Mouse (Mus musculus) stomach, embryonic 16.5 days (tissue): ENCODE data around the gene Asb8. TPM values are rescaled to one million over a fixed set of nuclear protein-coding genes. Genes with fewer than 3 reads are reported as not detected.

ENCODE experiments used
- ATAC-seq: fragments of 200-750 bp; cut with Nextera tagmentation; 2 replicates; pipeline ENCODE4 v1.8.0; 2017; ENCODE audit warnings: moderate number of reproducible peaks, moderate TSS enrichment; ENCODE audit not compliant: insufficient read depth, low FRiP score
- H3K27ac ChIP-seq: fragments of 300-500 bp; sonication (generic); 2 replicates; pipeline ENCODE4 v1.5.1; 2014; ENCODE audit warnings: low read length
- H3K27me3 ChIP-seq: fragments of 300-500 bp; sonication (generic); 2 replicates; pipeline ENCODE4 v1.6.1; 2014; ENCODE audit warnings: low read length, control low read depth, mixed read lengths; ENCODE audit not compliant: control insufficient read depth, insufficient read depth
- H3K36me3 ChIP-seq: fragments of 300-500 bp; sonication (generic); 2 replicates; pipeline ENCODE4 v1.6.1; 2014; ENCODE audit warnings: low read length; ENCODE audit not compliant: control insufficient read depth, insufficient read depth
- H3K4me1 ChIP-seq: fragments of 300-500 bp; sonication (generic); 2 replicates; pipeline ENCODE4 v1.6.1; 2014; ENCODE audit warnings: low read length, control low read depth, mixed read lengths; ENCODE audit not compliant: control insufficient read depth, insufficient read depth
- H3K4me2 ChIP-seq: fragments of 300-500 bp; sonication (generic); 2 replicates; pipeline ENCODE4 v1.6.1; 2014; ENCODE audit warnings: low read depth, low read length, mixed read lengths
- H3K4me3 ChIP-seq: fragments of 300-500 bp; sonication (generic); replicated peaks from 2 replicates; pipeline ENCODE4 v1.5.1; 2014; ENCODE audit warnings: mild to moderate bottlenecking, low read length
- H3K9ac ChIP-seq: fragments of 300-500 bp; sonication (generic); 2 replicates; pipeline ENCODE4 v1.6.1; 2014; ENCODE audit warnings: low read length
- H3K9me3 ChIP-seq: fragments of 300-500 bp; sonication (generic); replicated peaks from 2 replicates; pipeline ENCODE4 v1.6.1; 2016; ENCODE audit warnings: low read length, control low read depth; ENCODE audit not compliant: control insufficient read depth
- WGBS: fragments of 180-500 bp; shearing (Covaris S2); extraction: QIAGEN DNeasy Blood & Tissue Kit; methylation state at CpG from one replicate; pipeline ENCODE4 v1.1.7; 2014; 5-methylcytosine and 5-hydroxymethylcytosine counted together
- polyA plus RNA-seq: library from polyadenylated mRNA; unstranded; fragments of >200 nt; fragmentation: Nextera tagmentation; extraction: Ambion mirVana; gene quantifications from 2 replicates; pipeline ENCODE4 v1.2.1, GENCODE M21; 2015

The Asb8 gene
- polyA plus RNA-seq, 1 experiment from 2014 or later, result 46.4 TPM

- Histone ChIP-seq H3K4me2 (no peak overlapping the region), H3K36me3 (peaks cover 7% of the 10 kb centered on the region; the same call in 1 of the 2 replicates), H3K27me3 (no peaks in the 10 kb centered on the region), H3K9me3 (no peaks in the 10 kb centered on the region), H3K4me3 (no peak overlapping the region), H3K27ac (no peak overlapping the region), H3K4me1 (no peaks in the 10 kb centered on the region), H3K9ac (no peak overlapping the region)
- 91% methylated on average over 4 of the region's 4 CpGs for WGBS
- no peak for ATAC-seq
These were observed 31.4 kb downstream of the Asb8 start for GRCm38 (mm10) chr15:98134034-98134433.

- no peak overlapping the region for H3K4me3 ChIP-seq
- WGBS, result 90% methylated on average over 3 of the region's 3 CpGs
- peaks cover 7% of the 10 kb centered on the region; the same call in 1 of the 2 replicates for H3K36me3 ChIP-seq
- no peaks in the 10 kb centered on the region for H3K4me1 ChIP-seq
- no peaks in the 10 kb centered on the region for H3K9me3 ChIP-seq
- no peak overlapping the region for H3K9ac ChIP-seq
- no peak for ATAC-seq
- no peaks in the 10 kb centered on the region for H3K27me3 ChIP-seq
- H3K27ac ChIP-seq, result no peak overlapping the region
- H3K4me2 ChIP-seq, result no peak overlapping the region
These were observed 32.0 kb downstream of the Asb8 start for GRCm38 (mm10) chr15:98133471-98133870.

GRCm38 (mm10) chr15:98131942-98132655 lies 33.3 kb downstream of the Asb8 start:
- Histone ChIP-seq H3K27me3 (no peaks in the 10 kb centered on the region), H3K36me3 (peaks cover 7% of the 10 kb centered on the region; the same call in 1 of the 2 replicates), H3K4me3 (no peak overlapping the region), H3K9me3 (no peaks in the 10 kb centered on the region), H3K4me1 (no peaks in the 10 kb centered on the region), H3K9ac (no peak overlapping the region), H3K27ac (no peak overlapping the region), H3K4me2 (no peak overlapping the region)
- WGBS, result 81% methylated on average over 15 of the region's 15 CpGs
- ATAC-seq, result no peak

- H3K36me3 ChIP-seq, result peaks cover 7% of the 10 kb centered on the region; the same call in 1 of the 2 replicates
- no peak overlapping the region for H3K9ac ChIP-seq
- no peak overlapping the region for H3K4me3 ChIP-seq
- H3K4me1 ChIP-seq, result no peaks in the 10 kb centered on the region
- H3K4me2 ChIP-seq, result no peak overlapping the region
- H3K9me3 ChIP-seq, result no peaks in the 10 kb centered on the region
- H3K27ac ChIP-seq, result no peak overlapping the region
- ATAC-seq, result no peak
- 87% methylated on average over 7 of the region's 7 CpGs for WGBS
- no peaks in the 10 kb centered on the region for H3K27me3 ChIP-seq
These were observed 34.0 kb downstream of the Asb8 start for GRCm38 (mm10) chr15:98131451-98131850.

- peaks cover 5% of the 10 kb centered on the region; the same call in 1 of the 2 replicates for H3K36me3 ChIP-seq
- no peaks in the 10 kb centered on the region for H3K4me1 ChIP-seq
- H3K27ac ChIP-seq, result no peak overlapping the region
- H3K27me3 ChIP-seq, result no peaks in the 10 kb centered on the region
- WGBS, result 93% methylated on average over 4 of the region's 4 CpGs
- no peak overlapping the region for H3K4me3 ChIP-seq
- no peaks in the 10 kb centered on the region for H3K9me3 ChIP-seq
- H3K4me2 ChIP-seq, result no peak overlapping the region
- ATAC-seq, result no peak
- H3K9ac ChIP-seq, result no peak overlapping the region
These were observed 34.4 kb downstream of the Asb8 start for GRCm38 (mm10) chr15:98131001-98131400.

GRCm38 (mm10) chr15:98120831-98121230 lies 44.6 kb downstream of the Asb8 start:
- Histone ChIP-seq H3K4me3 (no peak overlapping the region), H3K36me3 (no peaks in the 10 kb centered on the region; the same call in none of the 2 replicates), H3K9ac (no peak overlapping the region), H3K9me3 (no peaks in the 10 kb centered on the region), H3K27me3 (no peaks in the 10 kb centered on the region), H3K27ac (no peak overlapping the region), H3K4me1 (no peaks in the 10 kb centered on the region), H3K4me2 (no peak overlapping the region)
- WGBS, result 93% methylated on average over 20 of the region's 20 CpGs
- no peak for ATAC-seq

GRCm38 (mm10) chr15:98119363-98119762 lies 46.1 kb downstream of the Asb8 start:
- H3K36me3 ChIP-seq, result no peaks in the 10 kb centered on the region; the same call in none of the 2 replicates
- 88% methylated on average over 12 of the region's 12 CpGs for WGBS

GRCm38 (mm10) chr15:98116287-98116686 lies 49.1 kb downstream of the Asb8 start:
- 84% methylated on average over 5 of the region's 5 CpGs for WGBS
- Histone ChIP-seq H3K9ac (no peak overlapping the region), H3K9me3 (no peaks in the 10 kb centered on the region), H3K4me1 (no peaks in the 10 kb centered on the region), H3K27me3 (no peaks in the 10 kb centered on the region), H3K27ac (no peak overlapping the region), H3K4me2 (no peak overlapping the region), H3K36me3 (no peaks in the 10 kb centered on the region; the same call in 1 of the 2 replicates), H3K4me3 (no peak overlapping the region)
- no peak for ATAC-seq

More at GRCm38 (mm10) chr15:98119363-98119762, 46.1 kb downstream of the Asb8 start:
- H3K4me2 ChIP-seq, result no peak overlapping the region
- H3K27me3 ChIP-seq, result no peaks in the 10 kb centered on the region
- no peaks in the 10 kb centered on the region for H3K4me1 ChIP-seq
- H3K27ac ChIP-seq, result no peak overlapping the region
- no peak for ATAC-seq
- no peak overlapping the region for H3K9ac ChIP-seq
- H3K4me3 ChIP-seq, result no peak overlapping the region
- no peaks in the 10 kb centered on the region for H3K9me3 ChIP-seq

GRCm38 (mm10) chr15:98115779-98116163 lies 49.7 kb downstream of the Asb8 start:
- 89% methylated on average over 9 of the region's 9 CpGs for WGBS
- Histone ChIP-seq H3K4me3 (no peak overlapping the region), H3K36me3 (no peaks in the 10 kb centered on the region; the same call in 1 of the 2 replicates), H3K4me2 (no peak overlapping the region), H3K9ac (no peak overlapping the region), H3K9me3 (no peaks in the 10 kb centered on the region), H3K27me3 (no peaks in the 10 kb centered on the region), H3K27ac (no peak overlapping the region), H3K4me1 (no peaks in the 10 kb centered on the region)
- no peak for ATAC-seq
